Mouse (Mus musculus) Muller cell, postnatal 12 days (primary cell): ENCODE results near the gene Msx3.

ENCODE experiments used
- DNase-seq: peaks from one replicate; pipeline ENCODE4 v3.0.0-alpha.2; 2015; ENCODE audit errors: inconsistent ontology term

The Msx3 gene

GRCm38 (mm10) chr7:140057413-140058407 lies 8.8 kb upstream of the Msx3 start:
- peak; percentile 84 for DNase-seq

GRCm38 (mm10) chr7:140054124-140054523 lies 5.2 kb upstream of the Msx3 start:
- DNase-seq, result no peak

GRCm38 (mm10) chr7:140049115-140049689 lies 313 bp upstream of the Msx3 start:
- peak; percentile 13 for DNase-seq

DNA sequence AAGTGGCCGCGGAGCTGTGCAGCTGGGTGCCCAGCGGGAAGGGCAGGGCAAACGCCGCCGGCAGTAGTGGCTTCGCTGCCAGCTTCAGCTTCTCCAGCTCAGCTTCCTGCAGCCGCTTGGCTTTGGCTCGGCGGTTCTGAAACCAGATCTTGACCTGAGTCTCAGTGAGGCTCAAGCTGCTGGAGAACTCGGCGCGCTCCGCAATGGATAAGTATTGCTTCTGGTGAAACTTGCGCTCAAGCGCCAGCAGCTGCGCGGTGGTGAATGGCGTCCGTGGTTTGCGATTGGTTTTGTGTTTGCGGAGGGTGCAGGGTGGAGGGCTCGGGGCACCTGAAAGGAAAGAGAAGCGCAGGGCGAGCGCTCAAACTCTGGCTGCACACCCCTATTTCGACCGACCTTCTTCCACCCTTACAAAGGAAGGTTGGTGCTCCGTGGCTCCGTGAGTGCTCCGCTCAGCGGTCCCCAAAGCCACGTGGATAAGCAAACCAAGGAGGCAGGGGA lies 1.0 kb downstream of the Msx3 start:
- DNase-seq, result peak; percentile 24

GRCm38 (mm10) chr7:140045546-140045945 lies 3.3 kb downstream of the Msx3 start:
- no peak for DNase-seq

DNA sequence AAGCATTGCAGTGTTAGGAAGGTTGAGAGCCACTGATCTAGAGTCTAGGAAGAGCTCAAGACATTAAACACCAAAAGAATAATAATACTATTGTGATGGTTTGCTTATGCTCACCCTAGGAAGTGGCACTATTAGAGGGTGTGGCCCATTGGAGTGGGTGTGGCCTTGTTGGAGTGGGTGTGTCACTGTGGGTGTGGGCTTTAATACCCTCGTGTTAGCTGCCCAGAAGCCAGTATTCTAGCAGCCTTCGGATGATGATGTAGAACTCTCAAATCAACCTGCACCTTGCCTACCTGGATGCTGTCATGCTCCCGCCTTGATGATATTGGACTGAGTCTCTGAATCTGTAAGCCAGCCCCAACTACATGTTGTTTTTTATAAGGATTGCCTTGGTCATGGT lies 6.2 kb downstream of the Msx3 start:
- DNase-seq, result no peak

DNA sequence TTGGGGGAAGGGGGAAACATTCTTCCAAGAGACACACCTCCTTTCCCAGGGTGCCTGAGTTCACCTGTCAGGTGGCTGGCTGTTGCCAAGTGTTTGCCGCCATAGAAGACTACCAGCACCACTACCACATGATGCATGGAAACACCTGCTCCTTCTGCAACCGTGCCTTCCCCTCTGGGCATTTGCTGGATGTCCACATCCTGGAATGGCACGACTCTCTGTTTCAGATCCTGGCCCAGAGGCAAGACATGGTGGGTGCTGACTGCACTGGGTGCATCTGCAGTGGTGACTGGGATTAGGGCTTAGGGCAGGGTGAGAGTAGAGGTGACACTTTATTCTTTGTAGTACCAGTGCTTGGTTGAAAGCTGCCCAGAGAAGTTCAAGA lies 11.7 kb downstream of the Msx3 start:
- DNase-seq, result no peak

GRCm38 (mm10) chr7:140036281-140037170 lies 12.4 kb downstream of the Msx3 start, which contains the start of the genes Zfp511 and Tubgcp2:
TSS of gene Zfp511 (plus strand) at chr7:140036391.
TSS of gene Tubgcp2 (minus strand) at chr7:140036669.
- peak; percentile 99 for DNase-seq

DNA sequence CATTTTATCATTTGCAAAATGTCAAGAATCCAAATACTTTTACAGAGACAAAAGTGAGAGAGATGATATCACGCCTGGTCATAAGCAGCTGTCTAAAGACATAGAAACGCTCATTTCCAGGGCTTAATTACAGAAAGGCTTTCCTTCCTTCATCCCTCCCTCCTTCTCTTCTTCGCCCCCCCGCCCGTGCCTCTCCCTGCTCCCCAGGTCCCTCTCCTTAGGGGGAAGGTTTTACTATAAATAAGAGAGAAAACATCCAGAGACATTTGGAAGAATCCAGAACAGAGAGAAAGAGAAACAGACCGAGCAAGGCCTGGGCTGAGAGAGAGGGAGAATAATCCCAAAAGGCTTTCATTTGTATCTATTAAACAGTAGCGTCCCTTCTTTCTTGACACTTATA lies 13.4 kb downstream of the Msx3 start:
- DNase-seq, result no peak

- DNase-seq, result no peak
Observed at GRCm38 (mm10) chr7:140033386-140033785, 15.5 kb downstream of the Msx3 start.

GRCm38 (mm10) chr7:140032366-140032765 lies 16.5 kb downstream of the Msx3 start:
- no peak for DNase-seq

- DNase-seq, result no peak
Observed at GRCm38 (mm10) chr7:140031771-140032170, 17.1 kb downstream of the Msx3 start.

GRCm38 (mm10) chr7:140011336-140011735 lies 37.6 kb downstream of the Msx3 start:
- no peak for DNase-seq

DNA sequence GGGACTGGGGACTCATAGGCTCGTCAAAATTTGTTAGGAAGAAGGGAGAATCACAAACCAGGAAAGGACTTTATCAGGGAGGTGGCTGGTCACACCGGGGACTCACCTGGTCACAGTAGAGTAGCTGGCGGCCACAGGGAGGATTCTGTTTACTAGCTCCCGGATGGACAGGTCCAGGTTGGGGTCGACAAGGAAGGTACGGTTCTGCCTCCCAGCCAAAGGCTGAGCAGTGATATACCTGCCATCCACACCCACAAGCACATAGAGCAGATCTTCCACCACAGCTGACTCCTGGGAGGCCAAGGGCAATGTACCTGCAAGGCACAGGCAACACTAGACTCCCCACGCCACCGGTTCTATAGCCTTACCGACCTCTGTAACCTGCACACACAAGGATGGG lies 41.1 kb downstream of the Msx3 start:
- DNase-seq, result no peak

- DNase-seq, result no peak
Observed at GRCm38 (mm10) chr7:140006861-140007611, 41.9 kb downstream of the Msx3 start.

DNA sequence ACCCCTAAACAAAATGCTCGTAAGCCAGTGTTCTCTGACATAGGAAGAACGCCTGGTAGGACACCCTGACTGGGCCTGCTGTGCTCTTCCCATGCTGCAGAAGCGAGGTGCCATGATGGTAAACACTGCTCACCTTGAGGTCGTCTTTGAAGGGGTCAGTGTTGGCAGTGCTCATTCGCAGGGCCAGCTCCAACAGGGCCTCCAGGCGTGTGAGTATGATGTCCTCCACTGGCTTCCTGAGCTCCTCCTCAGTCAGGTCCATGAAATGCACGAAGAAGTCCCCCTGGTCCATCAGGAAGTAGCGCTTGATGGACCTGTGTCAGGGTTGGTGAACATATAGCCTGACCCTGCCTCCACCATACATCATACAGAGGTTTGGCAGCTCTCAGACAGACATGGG lies 44.2 kb downstream of the Msx3 start:
- no peak for DNase-seq

- no peak for DNase-seq
Observed at GRCm38 (mm10) chr7:140001086-140001740, 47.7 kb downstream of the Msx3 start.

DNA sequence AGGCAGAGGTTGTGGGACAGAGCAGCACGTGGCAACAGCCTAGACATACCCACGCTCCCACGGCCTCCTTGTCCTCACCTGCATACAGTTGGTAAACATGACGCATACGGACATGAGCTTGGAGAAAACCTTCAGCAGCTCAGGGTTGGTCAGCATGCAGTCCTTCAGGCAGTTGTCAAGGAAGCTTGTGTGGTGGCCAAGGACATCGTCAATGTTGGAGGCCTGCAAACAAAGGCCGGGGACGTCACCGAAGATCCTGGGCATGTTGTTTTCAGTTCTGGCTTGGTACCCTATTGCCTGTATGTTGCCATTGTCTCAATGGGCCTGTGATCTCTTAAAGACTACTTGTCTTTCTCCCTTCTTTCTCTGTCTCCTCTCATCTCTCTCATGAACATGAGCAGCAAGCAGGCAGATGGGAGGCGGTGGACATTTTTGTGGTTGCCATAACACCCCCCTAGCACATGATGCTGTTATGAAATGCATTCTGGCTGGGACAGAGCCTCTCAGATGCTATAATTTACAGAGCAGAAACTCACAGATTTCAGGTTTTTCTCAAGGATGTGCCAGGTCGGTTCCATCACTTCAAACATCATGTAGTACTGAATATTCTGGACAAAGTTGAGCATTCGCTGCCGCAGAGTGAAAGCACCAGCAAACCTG lies 50.1 kb downstream of the Msx3 start:
- no peak for DNase-seq
